Mouse (Mus musculus) forebrain, postnatal 0 days (tissue): ENCODE measurements around the gene Dpep1. TPM values are rescaled to one million over a fixed set of nuclear protein-coding genes. Genes with fewer than 3 reads are reported as not detected.
"Not testable (repeated sequence)": the region's sequence is repeated elsewhere in the genome, so short reads cannot be mapped to it uniquely, and the experiment has no call there.

Source experiments
- ATAC-seq: fragments of 200-750 bp; cut with Nextera tagmentation; 2 replicates; pipeline ENCODE4 v1.8.0; 2017; ENCODE audit warnings: mild to moderate bottlenecking, moderate library complexity
- DNase-seq: peaks from one replicate; pipeline ENCODE4 v3.0.0-alpha.2; 2015
- H3K27ac ChIP-seq: fragments of 300-500 bp; sonication (generic); 2 replicates; pipeline ENCODE4 v1.5.1; 2014; ENCODE audit warnings: low read depth, mild to moderate bottlenecking, antibody characterized with exemption, low read length, moderate library complexity, mixed read lengths
- H3K27me3 ChIP-seq: fragments of 300-500 bp; sonication (generic); 2 replicates; pipeline ENCODE4 v1.6.1; 2014; ENCODE audit warnings: mild to moderate bottlenecking, low read length, mixed read lengths; ENCODE audit not compliant: insufficient read depth
- H3K36me3 ChIP-seq: fragments of 300-500 bp; sonication (generic); 2 replicates; pipeline ENCODE4 v1.6.1; 2014; ENCODE audit warnings: mild to moderate bottlenecking, moderate library complexity; ENCODE audit not compliant: insufficient read depth
- H3K4me1 ChIP-seq: fragments of 300-500 bp; sonication (generic); 2 replicates; pipeline ENCODE4 v1.6.1; 2014; ENCODE audit warnings: antibody characterized with exemption; ENCODE audit not compliant: insufficient read depth
- H3K4me2 ChIP-seq: fragments of 300-500 bp; sonication (generic); 2 replicates; pipeline ENCODE4 v1.6.1; 2014; ENCODE audit warnings: low read depth, mild to moderate bottlenecking, moderate library complexity
- H3K4me3 ChIP-seq: fragments of 300-500 bp; sonication (generic); 2 replicates; pipeline ENCODE4 v1.5.1; 2014; ENCODE audit warnings: low read depth, low read length, mixed read lengths
- H3K9ac ChIP-seq: fragments of 300-500 bp; sonication (generic); 2 replicates; pipeline ENCODE4 v1.6.1; 2014; ENCODE audit warnings: mild to moderate bottlenecking
- H3K9me3 ChIP-seq: fragments of 300-500 bp; sonication (generic); 2 replicates; pipeline ENCODE4 v1.6.1; 2016; ENCODE audit warnings: low read length
- CTCF ChIP-seq: sonication (generic); IDR thresholded peaks from 2 replicates; pipeline ENCODE4 v1.5.1; 2016; ENCODE audit warnings: antibody characterized with exemption, control low read depth, low read depth
- WGBS: fragments of 180-500 bp; shearing (Covaris S2); extraction: QIAGEN DNeasy Blood & Tissue Kit; methylation state at CpG from one replicate; pipeline ENCODE4 v1.1.7; 2014; 5-methylcytosine and 5-hydroxymethylcytosine counted together
- polyA plus RNA-seq: library from polyadenylated mRNA; unstranded; fragments of >200 nt; fragmentation: Nextera tagmentation; extraction: Ambion mirVana; gene quantifications from 2 replicates; pipeline ENCODE4 v1.2.1, GENCODE M21; 2015
- total RNA-seq: library from RNA; depleted of rRNA; stranded (reverse); fragments of >200 nt; gene quantifications from 2 replicates; pipeline ENCODE4 v1.2.3, GENCODE M21; 2014

Gene Dpep1
- total and polyA plus RNA-seq, 2 experiments from 2014 or later: 0.46 to 0.57 TPM

DNA sequence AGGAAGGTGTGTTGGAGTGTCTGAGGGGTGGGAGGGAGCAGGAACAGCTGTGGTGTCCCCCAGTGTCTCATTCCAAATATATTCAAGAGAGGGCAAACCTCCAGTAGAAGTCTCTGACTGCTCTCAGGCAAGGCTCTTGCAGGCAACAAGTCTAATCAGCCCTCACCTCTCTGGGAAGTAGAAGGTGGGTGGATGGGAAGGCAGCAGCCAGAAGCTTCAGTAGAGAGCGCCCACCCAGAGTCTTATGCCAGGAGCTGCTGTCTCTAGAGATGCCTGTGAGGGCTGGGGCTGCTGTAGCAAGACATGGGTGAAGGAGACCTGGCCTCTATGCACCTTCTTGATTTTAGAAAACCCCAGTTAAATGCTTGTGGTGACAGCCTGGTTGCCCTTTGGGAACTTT lies 42.4 kb downstream of the Dpep1 start:
- Histone ChIP-seq H3K9me3 (no peaks in the 10 kb centered on the region), H3K4me3 (no peak overlapping the region), H3K36me3 (peaks cover 18% of the 10 kb centered on the region), H3K9ac (no peak overlapping the region), H3K4me2 (no peak overlapping the region), H3K4me1 (peaks cover 11% of the 10 kb centered on the region; the same call in 1 of the 2 replicates), H3K27ac (no peak overlapping the region), H3K27me3 (no peaks in the 10 kb centered on the region)
- no peak for TF ChIP-seq CTCF
- 100% methylated on average over 1 of the region's 1 CpGs for WGBS
- ATAC-seq: no peak
- no peak for DNase-seq

DNA sequence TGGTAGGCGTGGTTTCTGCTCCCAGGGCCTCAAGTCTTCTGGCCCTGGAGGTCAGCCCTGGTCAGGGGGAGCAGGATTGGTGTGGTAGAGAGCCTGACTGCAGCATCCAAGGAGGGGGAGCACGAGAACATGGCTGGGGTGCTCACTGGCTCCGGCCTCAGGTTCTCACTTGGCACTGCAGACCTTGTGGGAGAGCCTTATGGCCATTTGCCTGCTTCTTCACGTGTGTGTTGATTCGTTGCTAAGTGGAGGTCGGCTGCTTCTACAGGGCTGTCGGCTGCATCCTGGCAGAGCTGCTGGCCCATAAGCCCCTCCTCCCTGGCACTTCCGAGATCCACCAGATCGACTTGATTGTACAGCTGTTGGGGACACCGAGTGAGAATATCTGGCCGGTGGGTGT lies 44.3 kb downstream of the Dpep1 start:
- not testable (repeated sequence) for H3K27me3 ChIP-seq, H3K9ac ChIP-seq, H3K4me3 ChIP-seq, H3K4me1 ChIP-seq, H3K4me2 ChIP-seq, ATAC-seq, H3K9me3 ChIP-seq, DNase-seq, H3K27ac ChIP-seq
- WGBS: 78% methylated on average over 11 of the region's 11 CpGs
- H3K36me3 ChIP-seq: peaks cover 18% of the 10 kb centered on the region

DNA sequence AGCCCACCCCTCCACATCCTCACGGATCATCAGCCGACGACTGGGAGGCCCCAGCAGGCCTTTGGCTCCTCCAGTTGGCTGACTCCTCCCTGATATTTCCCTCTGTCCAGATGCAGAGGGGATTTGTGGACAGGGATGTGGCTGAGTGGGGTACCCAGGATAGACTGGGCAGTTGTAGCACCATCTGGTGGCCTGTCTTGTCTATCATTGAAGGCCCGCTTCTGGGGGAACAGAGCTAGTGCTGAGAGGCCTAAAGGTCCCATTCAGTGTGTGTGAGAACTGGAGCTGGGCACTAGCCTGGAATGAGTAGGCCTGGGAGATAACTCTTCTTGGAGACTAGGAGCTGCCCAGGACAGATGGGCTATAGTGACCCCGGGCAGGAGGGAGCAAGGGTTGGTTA lies 45.7 kb downstream of the Dpep1 start:
- TF ChIP-seq CTCF: peak; percentile 50
- Histone ChIP-seq H3K36me3 (peaks cover 18% of the 10 kb centered on the region), H3K9ac (no peak overlapping the region), H3K27me3 (peaks cover 4% of the 10 kb centered on the region; the same call in 1 of the 2 replicates), H3K9me3 (no peaks in the 10 kb centered on the region), H3K27ac (no peak overlapping the region), H3K4me3 (no peak overlapping the region), H3K4me2 (no peak overlapping the region), H3K4me1 (peaks cover 15% of the 10 kb centered on the region)
- ATAC-seq (no peak), DNase-seq (no peak)
- WGBS: 60% methylated on average over 5 of the region's 5 CpGs

DNA sequence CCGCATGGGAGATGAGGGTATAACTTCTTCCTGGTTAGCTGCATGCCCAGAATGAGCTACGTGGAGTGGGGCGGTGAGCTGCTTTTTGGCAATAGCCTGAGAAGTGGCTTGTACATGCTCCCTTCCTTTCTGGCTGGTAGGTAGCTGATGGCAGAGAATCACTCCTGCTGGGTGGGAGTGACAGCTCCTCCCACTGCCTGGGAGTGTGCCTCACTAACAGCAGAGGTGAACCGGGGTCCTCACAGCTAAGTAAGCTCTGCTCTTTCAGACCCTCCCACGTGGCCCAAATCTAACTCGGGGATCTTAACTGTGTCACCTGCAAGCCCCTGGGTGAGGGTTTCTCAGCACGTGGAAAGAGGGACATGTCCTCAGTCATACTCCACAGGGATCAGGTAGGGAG lies 46.5 kb downstream of the Dpep1 start:
- Histone ChIP-seq H3K9ac (no peak overlapping the region), H3K9me3 (no peaks in the 10 kb centered on the region), H3K4me1 (peaks cover 15% of the 10 kb centered on the region), H3K4me2 (no peak overlapping the region), H3K4me3 (no peak overlapping the region), H3K36me3 (peaks cover 13% of the 10 kb centered on the region; the same call in 1 of the 2 replicates), H3K27ac (no peak overlapping the region), H3K27me3 (peaks cover 7% of the 10 kb centered on the region; the same call in 1 of the 2 replicates)
- 44% methylated on average over 7 of the region's 7 CpGs for WGBS
- no peak for ATAC-seq
- TF ChIP-seq CTCF: no peak
- DNase-seq: no peak

DNA sequence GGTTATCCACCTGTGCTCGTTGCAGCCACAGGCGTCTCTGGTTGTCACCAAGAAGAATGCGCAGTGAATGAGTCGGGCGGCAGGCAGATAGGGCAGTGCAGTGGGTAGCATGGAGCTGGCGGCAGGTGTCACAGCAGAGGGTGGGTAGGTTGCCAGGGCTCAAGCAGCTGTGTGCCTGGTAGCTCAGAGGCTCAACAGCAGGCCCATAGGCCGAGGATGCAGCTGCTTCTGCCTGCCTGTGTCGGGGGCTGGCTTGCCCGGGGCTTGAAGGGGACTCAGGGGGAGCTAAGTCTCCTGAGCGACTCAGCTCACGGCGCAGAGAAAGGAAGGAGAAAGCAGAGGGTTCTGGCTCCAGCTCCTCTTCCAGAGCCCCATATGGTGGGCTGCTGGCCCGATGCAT lies 47.3 kb downstream of the Dpep1 start:
- H3K27me3 ChIP-seq: peaks cover 7% of the 10 kb centered on the region; the same call in 1 of the 2 replicates
- no peak for DNase-seq
- H3K9ac ChIP-seq: no peak overlapping the region
- H3K36me3 ChIP-seq: 0 out of 2 replicates have a peak, but pooled peaks cover 7% of the 10 kb centered on the region
- no peak for TF ChIP-seq CTCF
- WGBS: 55% methylated on average over 13 of the region's 13 CpGs
- no peak for ATAC-seq
- no peak overlapping the region for H3K4me3 ChIP-seq
- no peak overlapping the region for H3K4me2 ChIP-seq
- H3K27ac ChIP-seq: no peak overlapping the region
- peaks cover 15% of the 10 kb centered on the region for H3K4me1 ChIP-seq
- H3K9me3 ChIP-seq: no peaks in the 10 kb centered on the region

DNA sequence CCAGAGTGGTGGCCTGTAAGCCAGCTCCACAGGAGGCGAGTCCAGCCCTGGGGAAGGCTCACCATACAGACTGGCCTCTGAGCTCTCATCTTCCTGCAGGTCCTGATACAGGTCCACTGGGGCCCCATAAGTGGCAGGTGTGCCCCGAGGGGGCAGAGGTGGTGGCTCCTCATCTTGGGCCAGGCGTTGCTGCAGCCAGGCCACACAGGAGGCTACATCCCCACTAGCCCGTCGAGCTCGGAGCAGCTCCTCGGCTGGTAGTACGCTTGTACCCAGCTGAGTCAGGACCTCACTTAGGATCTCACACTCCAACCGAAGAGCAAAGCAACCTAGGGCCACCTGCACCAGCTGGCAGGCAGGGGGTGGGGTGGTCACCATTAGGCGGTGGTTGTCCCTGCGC lies 47.7 kb downstream of the Dpep1 start:
- 0 out of 2 replicates have a peak, but pooled peaks cover 3% of the 10 kb centered on the region for H3K36me3 ChIP-seq
- H3K4me1 ChIP-seq: peaks cover 15% of the 10 kb centered on the region
- WGBS: 80% methylated on average over 11 of the region's 11 CpGs

DNA sequence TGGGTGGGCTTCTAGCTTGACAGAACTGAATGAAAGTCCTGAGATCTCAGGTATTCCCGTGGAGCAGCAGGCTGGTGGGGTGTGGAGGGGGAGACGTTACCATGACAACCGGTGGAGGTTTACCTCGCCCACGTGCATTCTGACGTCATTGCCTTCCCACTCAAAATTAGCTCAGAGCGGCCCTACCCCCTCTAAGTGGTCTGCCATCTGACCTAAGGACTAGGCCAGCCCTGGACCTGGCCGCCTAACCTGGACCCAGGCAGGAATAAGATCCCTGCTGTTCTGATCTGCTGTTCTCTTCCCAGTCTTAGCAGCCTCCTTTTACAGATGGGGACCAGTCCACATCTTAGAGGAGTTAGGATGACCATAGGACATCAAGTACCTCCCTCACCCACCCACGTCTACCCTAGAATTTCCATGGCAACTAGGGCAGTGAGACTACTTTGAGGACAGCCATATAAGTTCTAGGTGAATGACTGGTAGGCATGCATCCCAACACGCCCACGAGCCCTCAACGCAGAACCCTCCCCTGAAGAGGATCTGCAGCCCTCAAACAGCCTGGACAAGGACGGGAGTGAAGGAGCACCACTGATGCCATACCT lies 49.0 kb downstream of the Dpep1 start:
- Histone ChIP-seq H3K36me3 (no peaks in the 10 kb centered on the region), H3K4me1 (peaks cover 15% of the 10 kb centered on the region), H3K9ac (peak overlapping the region; percentile 64), H3K27me3 (peaks cover 7% of the 10 kb centered on the region; the same call in 1 of the 2 replicates), H3K4me2 (peak overlapping the region; percentile 84), H3K4me3 (peak overlapping the region; percentile 54), H3K9me3 (no peaks in the 10 kb centered on the region), H3K27ac (no peak overlapping the region)
- peak; percentile 21; the same call in 1 of the 2 replicates for ATAC-seq
- TF ChIP-seq CTCF: no peak
- 31% methylated on average over 13 of the region's 13 CpGs for WGBS
- peak; percentile 81 for DNase-seq

More for the DNA sequence above, 47.7 kb downstream of the Dpep1 start:
- no peak for TF ChIP-seq CTCF
- ATAC-seq (no peak), DNase-seq (no peak)
- H3K4me2 ChIP-seq: no peak overlapping the region
- peaks cover 7% of the 10 kb centered on the region; the same call in 1 of the 2 replicates for H3K27me3 ChIP-seq
- H3K27ac ChIP-seq: no peak overlapping the region
- H3K9ac ChIP-seq: no peak overlapping the region
- no peaks in the 10 kb centered on the region for H3K9me3 ChIP-seq
- no peak overlapping the region for H3K4me3 ChIP-seq
